Mouse (Mus musculus): Measurements from ENCODE around the gene Akna. TPM values are rescaled to one million over a fixed set of nuclear protein-coding genes. Genes with fewer than 3 reads are reported as not detected.

Akna gene
- polyA plus RNA-seq, 1 experiment from 2014 or later: 2.9 TPM

DNA sequence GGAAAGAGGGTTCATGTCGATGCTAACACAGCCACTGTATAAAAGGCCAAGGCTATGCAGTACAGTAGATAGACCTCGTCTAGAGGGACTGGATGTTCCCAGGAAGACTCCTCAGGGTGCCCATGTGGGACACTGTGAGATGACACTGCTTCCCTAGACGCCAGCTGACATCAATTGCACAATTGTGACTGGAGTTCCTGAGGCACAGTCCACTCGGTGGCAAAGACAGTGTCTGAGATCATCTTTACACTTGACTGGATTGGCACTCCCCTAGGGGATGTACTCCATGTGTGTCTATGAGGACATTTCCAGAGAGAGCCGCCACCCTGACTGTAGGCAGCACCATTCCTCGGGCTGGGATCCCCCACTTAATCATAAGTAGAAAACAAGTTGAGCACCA, 54.6 kb downstream of the Akna start:
- Histone ChIP-seq H3K36me3 (ENCODE audit: insufficient read depth, low read length) (no peaks in the 10 kb centered on the region), H3K27me3 (ENCODE audit: insufficient read depth, low read length) (no peaks in the 10 kb centered on the region), H3K4me1 (replicated peaks; ENCODE audit: insufficient read depth, low read length) (no peaks in the 10 kb centered on the region), H3K9ac (ENCODE audit: low read depth, low read length) (no peak overlapping the region), H3K4me3 (replicated peaks; ENCODE audit: low read depth, low read length) (no peak overlapping the region), H3K27ac (no peak overlapping the region), H3K4me2 (ENCODE audit: low read length) (no peak overlapping the region), H3K9me3 (replicated peaks; ENCODE audit: low read length) (no peaks in the 10 kb centered on the region)
- DNase-seq (ENCODE audit: low spot score) (no peak), ATAC-seq (replicated peaks; ENCODE audit: low FRiP score, low read depth) (no peak; the same call in 1 of the 2 replicates)
- no peak for TF ChIP-seq CTCF (IDR thresholded peaks at IDR 0.05; ENCODE audit: low read depth)
- 70% methylated on average over 6 of the region's 6 CpGs for WGBS

DNA sequence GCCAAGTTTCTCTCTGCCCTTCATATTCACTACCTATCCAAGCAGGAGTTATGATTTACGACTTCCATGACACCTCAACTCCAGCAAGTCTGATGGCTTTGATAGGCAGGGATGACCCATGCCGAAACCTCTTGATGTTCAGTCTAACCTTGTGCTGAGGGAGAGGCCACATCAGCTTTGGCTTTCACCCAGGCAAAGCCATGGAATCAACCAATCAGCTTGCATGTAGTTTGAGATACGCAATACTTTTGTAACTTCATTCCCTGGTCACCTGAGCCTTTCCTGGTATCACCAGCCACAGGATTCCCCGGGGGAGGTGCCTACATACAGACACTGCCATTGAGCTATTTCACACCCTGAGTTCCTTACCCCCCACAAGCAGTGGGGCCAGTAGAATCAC, 56.5 kb downstream of the Akna start:
- no peaks in the 10 kb centered on the region for H3K4me1 ChIP-seq (replicated peaks; ENCODE audit: insufficient read depth, low read length)
- no peak overlapping the region for H3K27ac ChIP-seq
- no peak for TF ChIP-seq CTCF (IDR thresholded peaks at IDR 0.05; ENCODE audit: low read depth)
- 75% methylated on average over 4 of the region's 4 CpGs for WGBS
- no peak for ATAC-seq (replicated peaks; ENCODE audit: low FRiP score, low read depth)
- no peak for DNase-seq (ENCODE audit: low spot score)
- no peaks in the 10 kb centered on the region for H3K27me3 ChIP-seq (ENCODE audit: insufficient read depth, low read length)
- H3K9me3 ChIP-seq (replicated peaks; ENCODE audit: low read length): no peaks in the 10 kb centered on the region
- H3K9ac ChIP-seq (ENCODE audit: low read depth, low read length): no peak overlapping the region
- H3K36me3 ChIP-seq (ENCODE audit: insufficient read depth, low read length): no peaks in the 10 kb centered on the region
- no peak overlapping the region for H3K4me3 ChIP-seq (replicated peaks; ENCODE audit: low read depth, low read length)
- no peak overlapping the region for H3K4me2 ChIP-seq (ENCODE audit: low read length)

DNA sequence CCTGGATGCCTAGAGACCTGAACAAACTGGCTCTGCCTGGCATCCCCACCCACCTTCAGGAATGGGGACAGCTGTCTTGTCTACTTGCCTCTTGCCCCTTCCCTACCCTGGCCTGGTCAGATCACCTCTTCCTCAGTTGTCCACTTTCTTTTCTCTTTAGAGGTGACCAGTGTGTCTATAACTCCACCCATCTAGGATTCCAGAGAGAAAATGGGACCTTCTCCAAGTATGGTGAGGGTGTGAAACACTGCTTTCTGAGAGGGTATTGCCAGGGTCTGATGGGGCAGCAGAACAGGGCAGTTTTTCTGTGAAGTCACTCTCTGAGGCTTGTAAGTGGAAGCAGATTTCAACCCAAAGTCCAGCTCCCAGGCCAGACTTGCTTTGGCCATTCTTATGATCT, 57.9 kb downstream of the Akna start:
- no peak for TF ChIP-seq CTCF (IDR thresholded peaks at IDR 0.05; ENCODE audit: low read depth)
- H3K4me2 ChIP-seq (ENCODE audit: low read length): no peak overlapping the region
- H3K4me1 ChIP-seq (replicated peaks; ENCODE audit: insufficient read depth, low read length): no peaks in the 10 kb centered on the region
- no peaks in the 10 kb centered on the region for H3K27me3 ChIP-seq (ENCODE audit: insufficient read depth, low read length)
- no peaks in the 10 kb centered on the region for H3K9me3 ChIP-seq (replicated peaks; ENCODE audit: low read length)
- H3K4me3 ChIP-seq (replicated peaks; ENCODE audit: low read depth, low read length): no peak overlapping the region
- H3K27ac ChIP-seq: no peak overlapping the region
- no peak overlapping the region for H3K9ac ChIP-seq (ENCODE audit: low read depth, low read length)
- DNase-seq (ENCODE audit: low spot score) (no peak), ATAC-seq (replicated peaks; ENCODE audit: low FRiP score, low read depth) (no peak)
- no peaks in the 10 kb centered on the region for H3K36me3 ChIP-seq (ENCODE audit: insufficient read depth, low read length)

DNA sequence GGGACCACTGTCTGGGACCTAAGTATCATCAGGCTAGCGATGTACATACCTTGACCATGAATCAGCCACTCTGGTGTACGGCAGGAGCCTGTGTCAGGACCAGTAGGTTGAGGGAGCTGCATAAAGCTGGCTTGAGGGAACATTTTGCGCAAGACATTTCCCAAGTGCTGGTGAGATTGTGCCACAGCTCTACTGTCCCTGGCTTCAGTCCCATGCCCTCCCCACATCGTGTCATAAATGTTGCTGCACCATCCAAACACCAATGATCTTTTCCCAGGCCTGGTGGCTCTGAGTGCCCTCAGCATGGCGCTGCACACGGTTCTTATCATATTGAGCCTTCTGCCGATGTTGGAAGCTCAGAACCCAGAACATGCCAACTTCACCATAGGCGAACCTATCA, 58.9 kb downstream of the Akna start, which contains the start of gene Orm1:
Orm1 (plus strand) TSS at position 266 of the 400 bp plus-strand sequence.
- Histone ChIP-seq H3K4me2 (ENCODE audit: low read length) (no peak within 1 kb of the TSS), H3K4me3 (replicated peaks; ENCODE audit: low read depth, low read length) (no peak within 1 kb of the TSS), H3K27ac (no peak within 1 kb of the TSS), H3K27me3 (ENCODE audit: insufficient read depth, low read length) (no peaks in the 10 kb centered on the region), H3K4me1 (replicated peaks; ENCODE audit: insufficient read depth, low read length) (no peaks in the 10 kb centered on the region), H3K9ac (ENCODE audit: low read depth, low read length) (no peak within 1 kb of the TSS), H3K9me3 (replicated peaks; ENCODE audit: low read length) (no peaks in the 10 kb centered on the region), H3K36me3 (ENCODE audit: insufficient read depth, low read length) (no peaks in the 10 kb centered on the region)
- ATAC-seq (replicated peaks; ENCODE audit: low FRiP score, low read depth) (no peak), DNase-seq (ENCODE audit: low spot score) (no peak)
- 91% methylated on average over 8 of the region's 8 CpGs for WGBS
- no peak for TF ChIP-seq CTCF (IDR thresholded peaks at IDR 0.05; ENCODE audit: low read depth)

DNA sequence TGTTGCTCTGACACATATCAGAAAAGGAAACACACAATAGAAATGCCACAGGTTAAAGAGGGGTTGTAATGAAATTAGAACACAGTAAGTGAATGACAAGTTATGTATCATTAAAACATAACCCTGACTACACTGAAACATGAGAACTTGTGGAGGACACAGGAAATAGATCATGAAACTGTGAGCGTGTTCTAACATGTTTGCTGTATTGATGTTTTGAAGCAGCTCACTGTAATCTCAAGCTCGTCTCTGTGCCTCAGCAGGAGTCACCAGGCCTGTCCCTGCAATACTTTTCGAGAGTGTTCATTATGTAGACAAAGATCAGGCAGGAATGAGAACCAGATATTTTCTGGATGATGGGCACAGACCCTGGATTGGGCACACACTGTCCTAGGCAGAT, 59.5 kb downstream of the Akna start:
- WGBS: 55% methylated on average over 3 of the region's 3 CpGs
- Histone ChIP-seq H3K36me3 (ENCODE audit: insufficient read depth, low read length) (no peaks in the 10 kb centered on the region), H3K27me3 (ENCODE audit: insufficient read depth, low read length) (no peaks in the 10 kb centered on the region), H3K9ac (ENCODE audit: low read depth, low read length) (no peak overlapping the region), H3K4me1 (replicated peaks; ENCODE audit: insufficient read depth, low read length) (no peaks in the 10 kb centered on the region), H3K9me3 (replicated peaks; ENCODE audit: low read length) (no peaks in the 10 kb centered on the region), H3K4me2 (ENCODE audit: low read length) (no peak overlapping the region), H3K4me3 (replicated peaks; ENCODE audit: low read depth, low read length) (no peak overlapping the region), H3K27ac (no peak overlapping the region)
- ATAC-seq (replicated peaks; ENCODE audit: low FRiP score, low read depth): no peak
- no peak for TF ChIP-seq CTCF (IDR thresholded peaks at IDR 0.05; ENCODE audit: low read depth)
- no peak for DNase-seq (ENCODE audit: low spot score)

DNA sequence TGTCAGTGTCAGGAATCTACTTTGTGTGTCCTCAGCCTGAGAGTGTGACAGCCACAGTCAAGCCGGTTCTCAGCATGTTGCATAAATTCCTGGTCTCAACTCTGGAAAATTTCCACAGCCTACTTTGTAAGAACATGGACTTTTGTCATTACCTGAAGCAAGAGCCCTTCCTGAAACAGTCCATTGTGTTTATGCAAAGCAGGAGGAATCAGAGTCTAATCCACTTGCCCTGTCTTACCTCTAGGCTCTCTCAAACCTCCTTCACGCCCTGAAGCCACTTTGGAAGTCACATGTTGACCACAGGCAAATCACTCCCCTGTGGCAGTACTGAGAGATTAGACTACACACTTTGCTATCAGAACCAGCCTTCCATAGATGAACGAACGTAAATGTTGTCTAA, 60.7 kb downstream of the Akna start:
- Histone ChIP-seq H3K4me2 (ENCODE audit: low read length) (no peak overlapping the region), H3K9me3 (replicated peaks; ENCODE audit: low read length) (no peaks in the 10 kb centered on the region), H3K27ac (no peak overlapping the region), H3K27me3 (ENCODE audit: insufficient read depth, low read length) (no peaks in the 10 kb centered on the region), H3K36me3 (ENCODE audit: insufficient read depth, low read length) (no peaks in the 10 kb centered on the region), H3K9ac (ENCODE audit: low read depth, low read length) (no peak overlapping the region), H3K4me1 (replicated peaks; ENCODE audit: insufficient read depth, low read length) (no peaks in the 10 kb centered on the region), H3K4me3 (replicated peaks; ENCODE audit: low read depth, low read length) (no peak overlapping the region)
- TF ChIP-seq CTCF (IDR thresholded peaks at IDR 0.05; ENCODE audit: low read depth): no peak
- DNase-seq (ENCODE audit: low spot score): no peak
- ATAC-seq (replicated peaks; ENCODE audit: low FRiP score, low read depth): no peak
- WGBS: 54% methylated on average over 4 of the region's 4 CpGs

DNA sequence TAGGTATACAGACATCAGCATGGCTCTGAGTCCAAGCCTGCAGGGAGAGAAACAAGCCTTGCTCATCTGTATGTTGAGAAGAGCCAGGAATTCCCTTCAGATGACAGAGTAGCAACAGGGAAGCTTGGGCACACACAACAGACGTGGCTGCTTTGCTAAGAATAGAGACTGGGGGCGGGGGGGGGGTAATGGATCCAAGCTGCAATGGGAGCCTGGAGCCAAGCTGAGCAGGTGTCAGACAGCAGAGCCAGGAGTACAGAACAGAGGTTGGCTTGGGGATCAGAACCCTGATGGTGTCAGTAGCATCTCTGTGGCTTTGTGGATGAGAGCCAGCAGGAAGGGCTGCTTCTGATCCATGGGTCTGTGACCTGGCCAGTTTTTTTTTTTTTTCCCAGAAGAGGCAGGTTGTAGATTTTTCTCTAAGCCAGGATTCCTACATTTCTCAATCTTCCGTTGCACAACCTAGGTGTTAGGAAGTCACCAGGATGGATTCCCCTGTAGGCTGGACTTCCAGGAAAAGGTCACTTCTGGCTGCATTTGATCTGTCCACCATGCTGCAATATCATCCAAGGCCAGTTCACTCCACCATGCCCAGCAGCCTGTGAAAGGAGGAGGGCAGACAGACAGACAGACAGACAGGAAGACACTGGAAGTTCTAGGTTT, 64.6 kb downstream of the Akna start:
- no peak for DNase-seq (ENCODE audit: low spot score)
- 65% methylated on average over 3 of the region's 3 CpGs for WGBS
- ATAC-seq (replicated peaks; ENCODE audit: low FRiP score, low read depth): no peak
- Histone ChIP-seq H3K9me3 (replicated peaks; ENCODE audit: low read length) (no peaks in the 10 kb centered on the region), H3K9ac (ENCODE audit: low read depth, low read length) (no peak overlapping the region), H3K4me1 (replicated peaks; ENCODE audit: insufficient read depth, low read length) (no peaks in the 10 kb centered on the region), H3K36me3 (ENCODE audit: insufficient read depth, low read length) (no peaks in the 10 kb centered on the region), H3K27me3 (ENCODE audit: insufficient read depth, low read length) (no peaks in the 10 kb centered on the region), H3K4me2 (ENCODE audit: low read length) (no peak overlapping the region), H3K4me3 (replicated peaks; ENCODE audit: low read depth, low read length) (no peak overlapping the region), H3K27ac (no peak overlapping the region)
- no peak for TF ChIP-seq CTCF (IDR thresholded peaks at IDR 0.05; ENCODE audit: low read depth)
